8 mouse cellular contexts compared by ENCODE assay signal in genomic region chr2:132284492-132285139, GRCm38 (mm10). TPM values are rescaled to one million over a fixed set of nuclear protein-coding genes. Genes with fewer than 3 reads are reported as not detected.
DNase-seq lines count a peak whose midpoint lies in the region; ATAC-seq lines count a peak whose summit lies in the region.

No protein-coding gene starts in this region.

- no peak overlapping the region for H3K9ac ChIP-seq in hindbrain, embryonic 12.5 days
- H3K9ac ChIP-seq in embryonic facial prominence, embryonic 15.5 days, result no peak overlapping the region
- H3K9ac ChIP-seq in hindbrain, embryonic 13.5 days, result no peak overlapping the region
- no peak overlapping the region for H3K9ac ChIP-seq in liver, embryonic 11.5 days (ENCODE audit: low read depth, low read length)

- peak overlapping the region; percentile 42; the same call in 1 of the 2 replicates for H3K27ac ChIP-seq in hindbrain, embryonic 10.5 days
- no peak overlapping the region for H3K27ac ChIP-seq in hindbrain, embryonic 12.5 days
- H3K27ac ChIP-seq in embryonic facial prominence, embryonic 15.5 days (replicated peaks), result peak overlapping the region; percentile 68; the same call in 1 of the 2 replicates
- peak overlapping the region; percentile 48 for H3K27ac ChIP-seq in hindbrain, embryonic 13.5 days
- H3K27ac ChIP-seq in liver, embryonic 11.5 days (ENCODE audit: low read depth, low read length), result peak overlapping the region; percentile 29

- no peak overlapping the region for H3K4me3 ChIP-seq in hindbrain, embryonic 10.5 days
- no peak overlapping the region for H3K4me3 ChIP-seq in hindbrain, embryonic 12.5 days
- H3K4me3 ChIP-seq in embryonic facial prominence, embryonic 15.5 days (replicated peaks), result no peak overlapping the region
- no peak overlapping the region for H3K4me3 ChIP-seq in hindbrain, embryonic 13.5 days
- no peak overlapping the region for H3K4me3 ChIP-seq in liver, embryonic 11.5 days (ENCODE audit: low read depth, low read length)

- no peaks in the 10 kb centered on the region for H3K27me3 ChIP-seq in hindbrain, embryonic 10.5 days (ENCODE audit: insufficient read depth, poor library complexity, severe bottlenecking)
- H3K27me3 ChIP-seq in hindbrain, embryonic 12.5 days, result no peaks in the 10 kb centered on the region
- H3K27me3 ChIP-seq in embryonic facial prominence, embryonic 15.5 days, result no peaks in the 10 kb centered on the region
- no peaks in the 10 kb centered on the region for H3K27me3 ChIP-seq in hindbrain, embryonic 13.5 days
- no peaks in the 10 kb centered on the region for H3K27me3 ChIP-seq in liver, embryonic 11.5 days (replicated peaks; ENCODE audit: control insufficient read depth, insufficient read depth, low read length)

- H3K36me3 ChIP-seq in hindbrain, embryonic 10.5 days, result peaks cover 16% of the 10 kb centered on the region
- H3K36me3 ChIP-seq in hindbrain, embryonic 12.5 days, result no peaks in the 10 kb centered on the region
- 0 out of 2 replicates have a peak, but pooled peaks cover 7% of the 10 kb centered on the region for H3K36me3 ChIP-seq in embryonic facial prominence, embryonic 15.5 days
- peaks cover 8% of the 10 kb centered on the region for H3K36me3 ChIP-seq in hindbrain, embryonic 13.5 days
- H3K36me3 ChIP-seq in liver, embryonic 11.5 days (ENCODE audit: control insufficient read depth, insufficient read depth, low read length), result no peaks in the 10 kb centered on the region

- 85% methylated on average over 12 of the region's 12 CpGs for WGBS in hindbrain, embryonic 10.5 days
- 88% methylated on average over 12 of the region's 12 CpGs for WGBS in hindbrain, embryonic 12.5 days
- 71% methylated on average over 12 of the region's 12 CpGs for WGBS in embryonic facial prominence, embryonic 15.5 days
- 85% methylated on average over 12 of the region's 12 CpGs for WGBS in hindbrain, embryonic 13.5 days
- 53% methylated on average over 12 of the region's 12 CpGs for WGBS in liver, embryonic 11.5 days

- peaks cover 40% of the 10 kb centered on the region for H3K4me1 ChIP-seq in hindbrain, embryonic 10.5 days (replicated peaks)
- peaks cover 27% of the 10 kb centered on the region for H3K4me1 ChIP-seq in hindbrain, embryonic 12.5 days
- peaks cover 29% of the 10 kb centered on the region for H3K4me1 ChIP-seq in embryonic facial prominence, embryonic 15.5 days
- H3K4me1 ChIP-seq in hindbrain, embryonic 13.5 days (replicated peaks), result peaks cover 35% of the 10 kb centered on the region
- peaks cover 39% of the 10 kb centered on the region for H3K4me1 ChIP-seq in liver, embryonic 11.5 days (replicated peaks; ENCODE audit: control insufficient read depth, insufficient read depth, low read length)

- 0 out of 2 replicates have a peak, but pooled peaks cover 3% of the 10 kb centered on the region for H3K9me3 ChIP-seq in hindbrain, embryonic 10.5 days
- H3K9me3 ChIP-seq in hindbrain, embryonic 12.5 days (replicated peaks), result 0 out of 2 replicates have a peak, but pooled peaks cover 4% of the 10 kb centered on the region
- H3K9me3 ChIP-seq in embryonic facial prominence, embryonic 15.5 days (replicated peaks), result no peaks in the 10 kb centered on the region
- H3K9me3 ChIP-seq in hindbrain, embryonic 13.5 days, result 0 out of 2 replicates have a peak, but pooled peaks cover 4% of the 10 kb centered on the region
- no peaks in the 10 kb centered on the region for H3K9me3 ChIP-seq in liver, embryonic 11.5 days (ENCODE audit: control insufficient read depth, low read length)

- no peak for DNase-seq in hindbrain, embryonic 10.5 days (ENCODE audit: low spot score)
- no peak for DNase-seq in liver, embryonic 11.5 days (ENCODE audit: low spot score)
- DNase-seq in yolk sac, embryonic 10.5 days (ENCODE audit: low spot score), result peak; percentile 45
- no peak for DNase-seq in urinary bladder, postnatal 25 days (ENCODE audit: low spot score)
- no peak for DNase-seq in frontal cortex, adult 2 months (ENCODE audit: extremely low spot score in 1 of 2, low spot score in 1 of 2)

- no peak overlapping the region for H3K4me2 ChIP-seq in hindbrain, embryonic 12.5 days (replicated peaks)
- H3K4me2 ChIP-seq in embryonic facial prominence, embryonic 15.5 days (replicated peaks), result no peak overlapping the region
- H3K4me2 ChIP-seq in hindbrain, embryonic 13.5 days, result no peak overlapping the region
- H3K4me2 ChIP-seq in liver, embryonic 11.5 days, result peak overlapping the region; percentile 13; the same call in 1 of the 2 replicates

- no peak for ATAC-seq in hindbrain, embryonic 12.5 days (ENCODE audit: low FRiP score)
- peak; percentile 71; the same call in 1 of the 2 replicates for ATAC-seq in embryonic facial prominence, embryonic 15.5 days (ENCODE audit: insufficient number of reproducible peaks, low FRiP score, low TSS enrichment, low read depth)
- peak; percentile 41; the same call in 1 of the 2 replicates for ATAC-seq in hindbrain, embryonic 13.5 days (ENCODE audit: low FRiP score)
- peak; percentile 45 for ATAC-seq in liver, embryonic 11.5 days (replicated peaks; ENCODE audit: low FRiP score)

RNA-seq across cellular contexts. Expression of gene Cds2, which starts 21.7 kb away (rescaled TPM):
- 27.9 and 31.3 TPM in 2 replicates for polyA plus RNA-seq in hindbrain, embryonic 10.5 days (2016; fragmentation: Nextera tagmentation; extraction: Ambion mirVana)
- 41.6 and 43.7 TPM in 2 replicates for polyA plus RNA-seq in hindbrain, embryonic 12.5 days (2016; fragmentation: Nextera tagmentation; extraction: Ambion mirVana)
- polyA plus RNA-seq in embryonic facial prominence, embryonic 15.5 days (2015; fragmentation: Nextera tagmentation; extraction: Ambion mirVana), result 16.9 and 19.3 TPM in 2 replicates
- 34.6 and 39.3 TPM in 2 replicates for polyA plus RNA-seq in hindbrain, embryonic 13.5 days (2015; fragmentation: Nextera tagmentation; extraction: Ambion mirVana)
- 12.9 and 19.0 TPM in 2 replicates for polyA plus RNA-seq in liver, embryonic 11.5 days (2014; fragmentation: Nextera tagmentation; extraction: Ambion mirVana)
- 152 and 158 TPM in 2 replicates for polyA plus RNA-seq in frontal cortex, adult 2 months (2012; rRNA removed)

RNA-seq across cellular contexts. Expression of gene Pcna, which starts 31.5 kb away (rescaled TPM):
- polyA plus RNA-seq in hindbrain, embryonic 10.5 days (2016; fragmentation: Nextera tagmentation; extraction: Ambion mirVana), result 311 and 400 TPM in 2 replicates
- 173 and 178 TPM in 2 replicates for polyA plus RNA-seq in hindbrain, embryonic 12.5 days (2016; fragmentation: Nextera tagmentation; extraction: Ambion mirVana)
- polyA plus RNA-seq in embryonic facial prominence, embryonic 15.5 days (2015; fragmentation: Nextera tagmentation; extraction: Ambion mirVana), result 197 and 209 TPM in 2 replicates
- polyA plus RNA-seq in hindbrain, embryonic 13.5 days (2015; fragmentation: Nextera tagmentation; extraction: Ambion mirVana), result 115 and 119 TPM in 2 replicates
- polyA plus RNA-seq in liver, embryonic 11.5 days (2014; fragmentation: Nextera tagmentation; extraction: Ambion mirVana), result 415 and 419 TPM in 2 replicates
- polyA plus RNA-seq in frontal cortex, adult 2 months (2012; rRNA removed), result 67.0 and 72.5 TPM in 2 replicates

RNA-seq across cellular contexts. Expression of gene Tmem230, which starts 37.0 kb away (rescaled TPM):
- 43.7 and 52.6 TPM in 2 replicates for polyA plus RNA-seq in hindbrain, embryonic 10.5 days (2016; fragmentation: Nextera tagmentation; extraction: Ambion mirVana)
- polyA plus RNA-seq in hindbrain, embryonic 12.5 days (2016; fragmentation: Nextera tagmentation; extraction: Ambion mirVana), result 56.5 and 60.9 TPM in 2 replicates
- 52.8 and 53.8 TPM in 2 replicates for polyA plus RNA-seq in embryonic facial prominence, embryonic 15.5 days (2015; fragmentation: Nextera tagmentation; extraction: Ambion mirVana)
- polyA plus RNA-seq in hindbrain, embryonic 13.5 days (2015; fragmentation: Nextera tagmentation; extraction: Ambion mirVana), result 50.4 TPM in 2 replicates
- polyA plus RNA-seq in liver, embryonic 11.5 days (2014; fragmentation: Nextera tagmentation; extraction: Ambion mirVana), result 37.9 and 38.2 TPM in 2 replicates
- 64.4 and 66.6 TPM in 2 replicates for polyA plus RNA-seq in frontal cortex, adult 2 months (2012; rRNA removed)
